Mouse (Mus musculus): Measurements from ENCODE around the gene Cyb5b. TPM values are rescaled to one million over a fixed set of nuclear protein-coding genes. Genes with fewer than 3 reads are reported as not detected.
"Not testable (repeated sequence)": the region's sequence is repeated elsewhere in the genome, so short reads cannot be mapped to it uniquely, and the experiment has no call there.

Cyb5b gene
- 10 to 100 TPM; 24.8 to 38.8 (median 36.8) TPM for polyA plus RNA-seq (2017; shearing (Covaris generic))

GRCm38 (mm10) chr8:107150404-107151157 lies at the start of gene Cyb5b:
Cyb5b (plus strand) TSS chr8:107150640.
- peak; percentile 97 for ATAC-seq

- peak; percentile 41 for ATAC-seq
These were observed 45.9 kb upstream of the Cyb5b start for GRCm38 (mm10) chr8:107104547-107104946.

- not testable (repeated sequence) for ATAC-seq
These were observed 42.4 kb upstream of the Cyb5b start for GRCm38 (mm10) chr8:107108089-107108488.

- ATAC-seq, result no peak
These were observed 41.3 kb upstream of the Cyb5b start for GRCm38 (mm10) chr8:107108978-107109720.

- no peak for ATAC-seq
These were observed 40.5 kb upstream of the Cyb5b start for GRCm38 (mm10) chr8:107109816-107110435.

GRCm38 (mm10) chr8:107110629-107111330 lies 39.7 kb upstream of the Cyb5b start:
- ATAC-seq, result no peak

GRCm38 (mm10) chr8:107111340-107112105 lies 38.9 kb upstream of the Cyb5b start:
- ATAC-seq, result no peak

GRCm38 (mm10) chr8:107113209-107113608 lies 37.2 kb upstream of the Cyb5b start:
- no peak for ATAC-seq

GRCm38 (mm10) chr8:107114150-107115007 lies 36.1 kb upstream of the Cyb5b start:
- peak; percentile 55 for ATAC-seq

GRCm38 (mm10) chr8:107115008-107115320 lies 35.5 kb upstream of the Cyb5b start:
- ATAC-seq, result no peak

- peak; percentile 75 for ATAC-seq
These were observed 34.4 kb upstream of the Cyb5b start for GRCm38 (mm10) chr8:107116023-107116422.

- no peak for ATAC-seq
These were observed 33.4 kb upstream of the Cyb5b start for GRCm38 (mm10) chr8:107117019-107117418.

GRCm38 (mm10) chr8:107118803-107119233 lies 31.6 kb upstream of the Cyb5b start:
- ATAC-seq, result peak; percentile 57

- no peak for ATAC-seq
These were observed 31.0 kb upstream of the Cyb5b start for GRCm38 (mm10) chr8:107119412-107119811.

- no peak for ATAC-seq
These were observed 29.6 kb upstream of the Cyb5b start for GRCm38 (mm10) chr8:107120806-107121205.

GRCm38 (mm10) chr8:107121681-107122291 lies 28.7 kb upstream of the Cyb5b start:
- ATAC-seq, result no peak

GRCm38 (mm10) chr8:107123063-107123614 lies 27.3 kb upstream of the Cyb5b start:
- no peak for ATAC-seq

- no peak for ATAC-seq
These were observed 26.1 kb upstream of the Cyb5b start for GRCm38 (mm10) chr8:107124343-107124742.

- ATAC-seq, result no peak
These were observed 21.0 kb upstream of the Cyb5b start for GRCm38 (mm10) chr8:107129171-107130025.
